Mouse (Mus musculus) testis, adult 2 months (tissue): ENCODE results near the gene Prmt7. TPM values are rescaled to one million over a fixed set of nuclear protein-coding genes. Genes with fewer than 3 reads are reported as not detected.

ENCODE experiments used
- H3K27ac ChIP-seq: fragments of 200-500 bp; 2 replicates; pipeline ENCODE4 v1.5.1; 2012; ENCODE audit warnings: low read depth, low read length; ENCODE audit not compliant: control insufficient read depth, insufficient read depth
- H3K27me3 ChIP-seq: fragments of 200-500 bp; 2 replicates; pipeline ENCODE4 v1.6.1; 2012; ENCODE audit warnings: mild to moderate bottlenecking, low read length, moderate library complexity; ENCODE audit not compliant: control insufficient read depth, insufficient read depth
- H3K36me3 ChIP-seq: fragments of 200-500 bp; 2 replicates; pipeline ENCODE4 v1.6.1; 2012; ENCODE audit warnings: mild to moderate bottlenecking, low read length; ENCODE audit not compliant: control insufficient read depth, insufficient read depth
- H3K4me1 ChIP-seq: fragments of 200-500 bp; 2 replicates; pipeline ENCODE4 v1.6.1; 2012; ENCODE audit warnings: low read length; ENCODE audit not compliant: control insufficient read depth, insufficient read depth
- H3K4me3 ChIP-seq: fragments of 200-500 bp; 2 replicates; pipeline ENCODE4 v1.5.1; 2012; ENCODE audit warnings: low read depth, mild to moderate bottlenecking, low read length, moderate library complexity, mixed read lengths; ENCODE audit not compliant: control insufficient read depth
- CTCF ChIP-seq: fragments of 200-500 bp; IDR thresholded peaks from 2 replicates; pipeline ENCODE4 v1.5.1; 2012; ENCODE audit warnings: low read depth, mild to moderate bottlenecking, inconsistent platforms, low read length, moderate library complexity; ENCODE audit not compliant: control insufficient read depth, insufficient read depth, insufficient replicate concordance
- POLR2A ChIP-seq: fragments of 200-500 bp; IDR thresholded peaks from 2 replicates; pipeline ENCODE4 v1.6.1; 2012; ENCODE audit warnings: low read depth, mild to moderate bottlenecking, inconsistent platforms, low read length, moderate library complexity; ENCODE audit not compliant: control insufficient read depth
- polyA plus RNA-seq: library from polyadenylated mRNA; depleted of rRNA; stranded (reverse); fragments of >200 nt; gene quantifications from 2 replicates; pipeline ENCODE4 v1.2.3, GENCODE M21; 2012

The Prmt7 gene
- polyA plus RNA-seq, 1 experiment: 78.8 TPM

GRCm38 (mm10) chr8:106219620-106220019 lies 8.9 kb downstream of the Prmt7 start:
- Histone ChIP-seq H3K36me3 (peaks cover 4% of the 10 kb centered on the region), H3K4me1 (no peaks in the 10 kb centered on the region), H3K27ac (no peak overlapping the region), H3K27me3 (no peaks in the 10 kb centered on the region), H3K4me3 (no peak overlapping the region)
- TF ChIP-seq CTCF (no peak), POLR2A (no peak)

GRCm38 (mm10) chr8:106226589-106226988 lies 15.9 kb downstream of the Prmt7 start:
- Histone ChIP-seq H3K36me3 (peaks cover 5% of the 10 kb centered on the region), H3K27me3 (no peaks in the 10 kb centered on the region), H3K27ac (no peak overlapping the region), H3K4me1 (no peaks in the 10 kb centered on the region), H3K4me3 (no peak overlapping the region)
- TF ChIP-seq CTCF (peak; percentile 4; the same call in 1 of the 2 replicates), POLR2A (no peak)

- H3K36me3 ChIP-seq: peaks cover 6% of the 10 kb centered on the region
- H3K27me3 ChIP-seq: no peaks in the 10 kb centered on the region
- H3K27ac ChIP-seq: no peak overlapping the region
- no peak overlapping the region for H3K4me3 ChIP-seq
- TF ChIP-seq CTCF (no peak), POLR2A (no peak)
- H3K4me1 ChIP-seq: no peaks in the 10 kb centered on the region
Measured at GRCm38 (mm10) chr8:106231536-106231935, 20.8 kb downstream of the Prmt7 start.

- no peak for TF ChIP-seq POLR2A
- TF ChIP-seq CTCF: no peak
- peaks cover 4% of the 10 kb centered on the region for H3K36me3 ChIP-seq
- no peak overlapping the region for H3K4me3 ChIP-seq
- no peaks in the 10 kb centered on the region for H3K27me3 ChIP-seq
- no peak overlapping the region for H3K27ac ChIP-seq
- no peaks in the 10 kb centered on the region for H3K4me1 ChIP-seq
Measured at GRCm38 (mm10) chr8:106232751-106233150, 22.0 kb downstream of the Prmt7 start.

- Histone ChIP-seq H3K27me3 (no peaks in the 10 kb centered on the region), H3K27ac (no peak overlapping the region), H3K36me3 (peaks cover 4% of the 10 kb centered on the region), H3K4me3 (no peak overlapping the region), H3K4me1 (no peaks in the 10 kb centered on the region)
- TF ChIP-seq POLR2A: no peak
- no peak for TF ChIP-seq CTCF
Measured at GRCm38 (mm10) chr8:106234567-106235261, 24.0 kb downstream of the Prmt7 start.

GRCm38 (mm10) chr8:106237106-106237505 lies 26.4 kb downstream of the Prmt7 start:
- Histone ChIP-seq H3K4me1 (no peaks in the 10 kb centered on the region), H3K27me3 (no peaks in the 10 kb centered on the region), H3K27ac (no peak overlapping the region), H3K4me3 (no peak overlapping the region), H3K36me3 (peaks cover 3% of the 10 kb centered on the region)
- no peak for TF ChIP-seq POLR2A
- TF ChIP-seq CTCF: no peak

GRCm38 (mm10) chr8:106250186-106250585 lies 39.5 kb downstream of the Prmt7 start:
- no peaks in the 10 kb centered on the region for H3K4me1 ChIP-seq
- H3K27me3 ChIP-seq: no peaks in the 10 kb centered on the region
- H3K36me3 ChIP-seq: peaks cover 8% of the 10 kb centered on the region
- H3K4me3 ChIP-seq: no peak overlapping the region
- no peak for TF ChIP-seq CTCF
- no peak for TF ChIP-seq POLR2A
- no peak overlapping the region for H3K27ac ChIP-seq
